Mouse (Mus musculus): ENCODE results near the gene Nrxn3. TPM values are rescaled to one million over a fixed set of nuclear protein-coding genes. Genes with fewer than 3 reads are reported as not detected.

Gene Nrxn3
- polyA plus RNA-seq, 1 experiment from 2014 or later: 5.2 TPM

DNA sequence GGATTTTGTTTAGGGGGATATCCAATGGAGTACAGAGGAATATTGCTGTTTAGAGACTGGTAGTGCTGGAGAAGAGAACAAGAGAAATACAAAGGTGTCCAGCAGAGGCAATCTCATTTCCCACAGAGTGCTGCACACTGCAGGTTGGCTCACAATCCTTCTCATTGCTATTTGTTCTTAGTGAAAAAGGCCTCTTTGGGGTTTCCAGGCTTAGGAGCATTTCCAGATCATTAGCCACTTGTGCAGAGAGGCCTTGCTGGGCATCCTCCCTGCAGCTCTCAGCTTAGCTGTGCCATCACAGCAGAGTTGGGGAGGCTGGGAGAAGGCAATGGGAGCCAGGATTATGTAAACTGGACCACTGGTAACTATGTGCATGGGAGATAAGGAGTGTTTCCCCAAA is 1260.7 kb downstream of the Nrxn3 start:
- no peak overlapping the region for H3K27ac ChIP-seq (ENCODE audit: low read depth, low read length)
- no peak overlapping the region for H3K4me3 ChIP-seq (ENCODE audit: low read length)
- no peaks in the 10 kb centered on the region for H3K9me3 ChIP-seq (ENCODE audit: control insufficient read depth, low read length)
- H3K27me3 ChIP-seq (ENCODE audit: control insufficient read depth, insufficient read depth, low read length): no peaks in the 10 kb centered on the region
- H3K4me2 ChIP-seq (replicated peaks; ENCODE audit: low read depth, low read length): no peak overlapping the region
- no peak for ATAC-seq (ENCODE audit: low FRiP score, low TSS enrichment)
- H3K36me3 ChIP-seq (ENCODE audit: control insufficient read depth, insufficient read depth, low read length): no peaks in the 10 kb centered on the region
- no peaks in the 10 kb centered on the region for H3K4me1 ChIP-seq (ENCODE audit: control insufficient read depth, insufficient read depth, low read length)
- no peak overlapping the region for H3K9ac ChIP-seq (ENCODE audit: low read depth, low read length)

DNA sequence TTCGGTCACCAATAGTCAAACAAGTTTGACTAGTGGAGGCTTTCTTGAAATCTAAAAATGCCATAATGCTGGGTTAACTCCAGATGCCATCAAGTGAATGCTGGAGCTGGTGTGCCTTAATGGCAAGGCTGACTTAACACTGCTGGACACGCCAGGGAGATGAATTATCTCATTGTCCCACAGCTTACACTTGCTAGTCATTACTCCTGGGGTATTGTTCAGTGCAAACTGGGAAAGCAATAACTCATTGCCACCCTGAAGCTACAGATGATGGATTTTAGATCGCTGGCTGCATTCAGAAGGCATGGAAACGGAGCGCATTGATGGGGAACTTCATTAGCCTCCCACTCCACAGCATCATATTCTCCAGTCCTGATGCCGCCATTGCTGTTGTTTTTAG is 1263.5 kb downstream of the Nrxn3 start:
- H3K4me1 ChIP-seq (ENCODE audit: control insufficient read depth, insufficient read depth, low read length): no peaks in the 10 kb centered on the region
- H3K9ac ChIP-seq (ENCODE audit: low read depth, low read length): no peak overlapping the region
- no peaks in the 10 kb centered on the region for H3K9me3 ChIP-seq (ENCODE audit: control insufficient read depth, low read length)
- no peaks in the 10 kb centered on the region for H3K27me3 ChIP-seq (ENCODE audit: control insufficient read depth, insufficient read depth, low read length)
- no peaks in the 10 kb centered on the region for H3K36me3 ChIP-seq (ENCODE audit: control insufficient read depth, insufficient read depth, low read length)
- WGBS: 79% methylated on average over 6 of the region's 6 CpGs
- no peak overlapping the region for H3K4me3 ChIP-seq (ENCODE audit: low read length)
- H3K4me2 ChIP-seq (replicated peaks; ENCODE audit: low read depth, low read length): no peak overlapping the region
- no peak for ATAC-seq (ENCODE audit: low FRiP score, low TSS enrichment)
- H3K27ac ChIP-seq (ENCODE audit: low read depth, low read length): no peak overlapping the region

DNA sequence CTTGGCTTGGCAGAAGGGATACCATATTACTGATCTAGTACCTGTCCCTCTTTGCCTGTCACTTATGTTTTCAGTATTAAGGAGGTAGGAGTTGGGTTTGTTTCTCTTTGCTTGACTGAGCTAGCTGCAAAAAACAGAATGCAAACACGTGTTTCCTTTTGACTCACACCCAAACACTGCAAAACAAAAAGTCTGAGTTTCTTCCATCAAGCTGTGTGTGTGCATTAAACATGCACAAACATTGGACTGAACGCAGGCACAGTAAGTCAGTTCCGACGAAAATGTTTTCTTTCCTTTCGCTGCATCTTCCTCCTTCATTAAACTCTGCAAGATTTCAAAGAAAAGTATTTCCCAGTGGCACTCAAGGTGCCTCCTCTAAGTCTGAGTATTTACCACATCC is 1270.6 kb downstream of the Nrxn3 start:
- no peak for ATAC-seq (ENCODE audit: low FRiP score, low TSS enrichment)
- no peaks in the 10 kb centered on the region for H3K36me3 ChIP-seq (ENCODE audit: control insufficient read depth, insufficient read depth, low read length)
- 58% methylated on average over 5 of the region's 5 CpGs for WGBS
- H3K9me3 ChIP-seq (ENCODE audit: control insufficient read depth, low read length): no peaks in the 10 kb centered on the region
- no peaks in the 10 kb centered on the region for H3K4me1 ChIP-seq (ENCODE audit: control insufficient read depth, insufficient read depth, low read length)
- no peak overlapping the region for H3K27ac ChIP-seq (ENCODE audit: low read depth, low read length)
- no peak overlapping the region for H3K4me3 ChIP-seq (ENCODE audit: low read length)
- no peaks in the 10 kb centered on the region for H3K27me3 ChIP-seq (ENCODE audit: control insufficient read depth, insufficient read depth, low read length)
- H3K4me2 ChIP-seq (replicated peaks; ENCODE audit: low read depth, low read length): no peak overlapping the region
- H3K9ac ChIP-seq (ENCODE audit: low read depth, low read length): no peak overlapping the region

DNA sequence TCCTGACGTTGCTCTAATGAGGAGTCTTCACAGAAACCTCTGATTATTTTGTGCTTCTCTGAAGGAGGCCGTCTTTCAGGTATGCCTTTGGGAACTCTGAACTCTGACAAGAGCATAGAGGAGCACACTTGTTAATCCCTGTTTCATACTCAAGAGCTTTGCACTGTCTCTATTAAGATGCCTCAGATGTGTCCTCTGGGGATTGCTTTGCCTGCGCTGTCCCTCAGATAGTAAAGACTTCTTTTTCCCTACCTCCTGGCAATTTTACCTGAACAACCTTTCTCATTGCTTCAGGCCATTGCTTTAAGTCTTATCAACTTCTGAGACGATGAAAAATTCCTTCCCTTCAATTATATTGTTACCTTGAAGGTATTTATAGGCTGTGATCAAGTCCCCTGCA is 1272.7 kb downstream of the Nrxn3 start:
- 85% methylated on average over 4 of the region's 4 CpGs for WGBS
- Histone ChIP-seq H3K36me3 (ENCODE audit: control insufficient read depth, insufficient read depth, low read length) (no peaks in the 10 kb centered on the region), H3K9ac (ENCODE audit: low read depth, low read length) (no peak overlapping the region), H3K4me3 (ENCODE audit: low read length) (no peak overlapping the region), H3K9me3 (ENCODE audit: control insufficient read depth, low read length) (no peaks in the 10 kb centered on the region), H3K4me2 (replicated peaks; ENCODE audit: low read depth, low read length) (no peak overlapping the region), H3K27ac (ENCODE audit: low read depth, low read length) (no peak overlapping the region), H3K4me1 (ENCODE audit: control insufficient read depth, insufficient read depth, low read length) (no peaks in the 10 kb centered on the region), H3K27me3 (ENCODE audit: control insufficient read depth, insufficient read depth, low read length) (no peaks in the 10 kb centered on the region)
- ATAC-seq (ENCODE audit: low FRiP score, low TSS enrichment): no peak

DNA sequence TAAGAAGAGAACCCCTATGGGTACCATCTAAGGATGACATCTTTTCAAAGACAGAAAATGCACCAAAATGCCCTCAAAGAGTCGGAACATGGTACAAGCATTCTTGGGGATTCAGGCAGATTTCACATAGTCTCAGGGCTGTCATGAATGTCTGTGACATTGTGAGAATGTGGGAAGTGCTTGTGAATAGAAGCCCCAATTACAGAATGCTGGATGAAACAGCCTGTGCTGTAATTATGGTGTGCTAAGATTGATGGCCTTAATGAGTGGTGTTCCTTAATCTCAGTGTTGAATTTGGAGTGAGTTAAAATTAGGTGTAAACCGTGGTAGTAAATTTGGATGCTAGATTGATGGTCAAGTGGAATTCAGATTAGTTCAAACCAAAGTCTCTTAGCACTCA is 1287.6 kb downstream of the Nrxn3 start:
- WGBS: 88% methylated on average over 2 of the region's 2 CpGs
- Histone ChIP-seq H3K4me2 (replicated peaks; ENCODE audit: low read depth, low read length) (no peak overlapping the region), H3K9ac (ENCODE audit: low read depth, low read length) (no peak overlapping the region), H3K9me3 (ENCODE audit: control insufficient read depth, low read length) (no peaks in the 10 kb centered on the region), H3K27me3 (ENCODE audit: control insufficient read depth, insufficient read depth, low read length) (no peaks in the 10 kb centered on the region), H3K36me3 (ENCODE audit: control insufficient read depth, insufficient read depth, low read length) (no peaks in the 10 kb centered on the region), H3K4me3 (ENCODE audit: low read length) (no peak overlapping the region), H3K4me1 (ENCODE audit: control insufficient read depth, insufficient read depth, low read length) (no peaks in the 10 kb centered on the region), H3K27ac (ENCODE audit: low read depth, low read length) (no peak overlapping the region)
- ATAC-seq (ENCODE audit: low FRiP score, low TSS enrichment): no peak

DNA sequence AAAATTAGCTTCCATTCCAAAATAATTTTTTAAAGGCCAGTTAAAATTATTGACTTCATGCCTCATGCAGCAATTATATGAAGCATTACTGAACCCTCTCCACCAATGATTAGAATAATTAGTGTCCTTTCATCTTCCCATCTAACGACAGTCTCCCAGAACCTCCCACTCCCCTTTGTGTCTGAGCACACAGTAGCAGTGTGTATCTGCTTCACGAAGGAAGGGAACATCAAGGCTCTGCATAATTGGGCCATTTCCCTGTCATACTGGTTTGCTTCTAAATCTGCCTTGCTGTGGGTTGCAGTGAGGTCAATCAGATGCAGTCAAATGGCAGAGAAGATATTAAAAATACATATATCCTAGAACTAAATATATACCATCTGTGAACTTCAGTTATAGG is 1291.3 kb downstream of the Nrxn3 start:
- Histone ChIP-seq H3K4me1 (ENCODE audit: control insufficient read depth, insufficient read depth, low read length) (no peaks in the 10 kb centered on the region), H3K4me3 (ENCODE audit: low read length) (no peak overlapping the region), H3K27ac (ENCODE audit: low read depth, low read length) (no peak overlapping the region), H3K4me2 (replicated peaks; ENCODE audit: low read depth, low read length) (no peak overlapping the region), H3K9me3 (ENCODE audit: control insufficient read depth, low read length) (no peaks in the 10 kb centered on the region), H3K27me3 (ENCODE audit: control insufficient read depth, insufficient read depth, low read length) (no peaks in the 10 kb centered on the region), H3K36me3 (ENCODE audit: control insufficient read depth, insufficient read depth, low read length) (no peaks in the 10 kb centered on the region), H3K9ac (ENCODE audit: low read depth, low read length) (no peak overlapping the region)
- no peak for ATAC-seq (ENCODE audit: low FRiP score, low TSS enrichment)
- 22% methylated on average over 2 of the region's 2 CpGs for WGBS

DNA sequence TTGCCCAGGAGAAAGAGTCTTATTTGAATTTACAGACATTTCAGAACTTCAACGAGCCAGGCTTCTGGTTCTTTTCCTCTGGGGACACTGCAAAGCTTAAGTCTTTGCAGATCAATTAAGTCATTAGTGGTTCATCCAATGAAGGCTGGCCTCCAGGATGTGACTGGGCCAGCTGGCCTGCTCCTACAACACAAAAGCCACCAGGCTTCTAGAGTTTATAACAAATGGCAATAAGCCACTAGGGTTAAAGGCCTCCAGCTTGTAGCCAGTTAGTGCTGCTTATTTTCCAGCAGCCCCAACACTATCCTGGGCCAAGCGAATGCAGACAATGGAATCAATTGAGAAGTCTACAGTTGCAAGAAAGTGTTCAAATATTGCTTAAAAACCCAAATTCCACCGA is 1304.3 kb downstream of the Nrxn3 start:
- H3K4me2 ChIP-seq (replicated peaks; ENCODE audit: low read depth, low read length): no peak overlapping the region
- no peaks in the 10 kb centered on the region for H3K27me3 ChIP-seq (ENCODE audit: control insufficient read depth, insufficient read depth, low read length)
- no peak for ATAC-seq (ENCODE audit: low FRiP score, low TSS enrichment)
- H3K9me3 ChIP-seq (ENCODE audit: control insufficient read depth, low read length): no peaks in the 10 kb centered on the region
- H3K4me3 ChIP-seq (ENCODE audit: low read length): no peak overlapping the region
- WGBS: 65% methylated on average over 3 of the region's 3 CpGs
- H3K27ac ChIP-seq (ENCODE audit: low read depth, low read length): no peak overlapping the region
- H3K9ac ChIP-seq (ENCODE audit: low read depth, low read length): no peak overlapping the region
- no peaks in the 10 kb centered on the region for H3K36me3 ChIP-seq (ENCODE audit: control insufficient read depth, insufficient read depth, low read length)
- no peaks in the 10 kb centered on the region for H3K4me1 ChIP-seq (ENCODE audit: control insufficient read depth, insufficient read depth, low read length)

DNA sequence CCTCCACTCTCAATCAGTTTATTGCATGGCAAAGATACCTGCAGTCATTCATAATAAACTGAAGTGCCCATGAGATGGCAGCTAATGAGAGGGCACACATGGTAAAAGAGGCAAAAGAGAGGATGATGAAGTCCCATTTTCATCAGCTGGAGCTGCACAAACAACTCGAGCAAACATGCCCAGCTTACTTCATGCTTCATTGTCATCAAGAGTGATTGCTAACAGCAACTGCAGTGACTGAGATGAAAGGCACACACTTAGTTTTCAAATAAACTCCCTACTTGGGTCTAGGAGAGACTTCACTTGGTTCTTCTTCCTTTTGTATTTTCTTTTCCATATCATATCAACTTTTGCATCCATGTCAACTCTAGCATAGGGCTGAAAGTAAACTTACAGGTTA is 1318.4 kb downstream of the Nrxn3 start:
- no peak for ATAC-seq (ENCODE audit: low FRiP score, low TSS enrichment)
- WGBS: 44% methylated on average over 1 of the region's 1 CpGs
- Histone ChIP-seq H3K27ac (ENCODE audit: low read depth, low read length) (no peak overlapping the region), H3K4me3 (ENCODE audit: low read length) (no peak overlapping the region), H3K4me1 (ENCODE audit: control insufficient read depth, insufficient read depth, low read length) (no peaks in the 10 kb centered on the region), H3K27me3 (ENCODE audit: control insufficient read depth, insufficient read depth, low read length) (no peaks in the 10 kb centered on the region), H3K9me3 (ENCODE audit: control insufficient read depth, low read length) (no peaks in the 10 kb centered on the region), H3K36me3 (ENCODE audit: control insufficient read depth, insufficient read depth, low read length) (no peaks in the 10 kb centered on the region), H3K4me2 (replicated peaks; ENCODE audit: low read depth, low read length) (no peak overlapping the region), H3K9ac (ENCODE audit: low read depth, low read length) (no peak overlapping the region)

DNA sequence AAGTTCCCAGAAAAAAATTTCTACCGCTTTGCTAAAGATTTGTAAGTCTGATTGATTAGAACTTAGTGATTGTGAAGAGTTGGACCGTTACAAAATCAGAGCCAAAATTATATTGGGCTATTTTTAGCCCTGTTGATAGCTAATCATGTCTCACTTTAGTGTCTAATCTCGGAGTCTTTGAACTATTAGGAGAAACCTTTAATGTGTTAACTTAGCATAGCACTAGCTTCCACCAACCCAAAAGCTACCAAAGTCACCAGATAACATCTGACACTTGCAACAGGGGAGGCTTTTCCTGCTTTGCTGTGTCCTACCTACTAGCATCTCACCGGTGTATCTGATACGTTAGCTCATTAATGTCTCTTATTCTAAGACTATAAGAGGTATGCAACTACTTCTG is 1333.6 kb downstream of the Nrxn3 start:
- H3K9me3 ChIP-seq (ENCODE audit: control insufficient read depth, low read length): no peaks in the 10 kb centered on the region
- WGBS: 89% methylated on average over 5 of the region's 5 CpGs
- no peaks in the 10 kb centered on the region for H3K27me3 ChIP-seq (ENCODE audit: control insufficient read depth, insufficient read depth, low read length)
- no peak overlapping the region for H3K27ac ChIP-seq (ENCODE audit: low read depth, low read length)
- no peak overlapping the region for H3K4me2 ChIP-seq (replicated peaks; ENCODE audit: low read depth, low read length)
- H3K4me3 ChIP-seq (ENCODE audit: low read length): no peak overlapping the region
- H3K36me3 ChIP-seq (ENCODE audit: control insufficient read depth, insufficient read depth, low read length): no peaks in the 10 kb centered on the region
- H3K4me1 ChIP-seq (ENCODE audit: control insufficient read depth, insufficient read depth, low read length): no peaks in the 10 kb centered on the region
- H3K9ac ChIP-seq (ENCODE audit: low read depth, low read length): no peak overlapping the region
- no peak for ATAC-seq (ENCODE audit: low FRiP score, low TSS enrichment)

DNA sequence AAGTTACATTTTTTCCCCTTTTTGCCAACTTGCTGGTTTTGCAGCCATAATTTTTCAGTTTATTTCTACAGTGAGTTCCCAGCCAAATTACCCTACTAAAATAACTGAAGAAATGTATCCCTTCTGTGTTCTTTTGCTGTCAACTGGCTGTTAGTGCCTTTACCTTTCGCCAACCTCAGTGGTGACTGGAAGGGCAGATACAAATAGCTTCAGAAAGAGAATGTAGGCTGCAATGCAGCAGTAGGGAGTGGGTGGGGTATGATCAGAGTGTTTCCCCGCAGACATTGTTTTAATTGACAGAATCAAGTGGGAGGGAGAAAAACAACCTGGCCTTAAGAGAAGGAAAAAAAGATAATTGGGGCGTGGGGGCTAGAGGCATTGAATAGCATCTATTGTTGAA is 1337.1 kb downstream of the Nrxn3 start:
- Histone ChIP-seq H3K27ac (ENCODE audit: low read depth, low read length) (no peak overlapping the region), H3K4me3 (ENCODE audit: low read length) (no peak overlapping the region), H3K9ac (ENCODE audit: low read depth, low read length) (no peak overlapping the region), H3K9me3 (ENCODE audit: control insufficient read depth, low read length) (no peaks in the 10 kb centered on the region), H3K36me3 (ENCODE audit: control insufficient read depth, insufficient read depth, low read length) (no peaks in the 10 kb centered on the region), H3K4me1 (ENCODE audit: control insufficient read depth, insufficient read depth, low read length) (no peaks in the 10 kb centered on the region), H3K27me3 (ENCODE audit: control insufficient read depth, insufficient read depth, low read length) (no peaks in the 10 kb centered on the region), H3K4me2 (replicated peaks; ENCODE audit: low read depth, low read length) (no peak overlapping the region)
- no peak for ATAC-seq (ENCODE audit: low FRiP score, low TSS enrichment)
- WGBS: 82% methylated on average over 3 of the region's 3 CpGs

Measured in kidney, embryonic 14.5 days (tissue).